Mouse (Mus musculus) forebrain, embryonic 12.5 days (tissue): ENCODE results near the gene Arhgef2. TPM values are rescaled to one million over a fixed set of nuclear protein-coding genes. Genes with fewer than 3 reads are reported as not detected.
"Not testable (repeated sequence)": the region's sequence is repeated elsewhere in the genome, so short reads cannot be mapped to it uniquely, and the experiment has no call there.

Experiments
- ATAC-seq: fragments of 200-750 bp; cut with Nextera tagmentation; 2 replicates; pipeline ENCODE4 v1.8.0; 2017; ENCODE audit warnings: moderate TSS enrichment; ENCODE audit not compliant: low FRiP score
- H3K27ac ChIP-seq: fragments of 300-500 bp; sonication (generic); 2 replicates; pipeline ENCODE4 v1.5.1; 2016; ENCODE audit warnings: mild to moderate bottlenecking
- H3K27me3 ChIP-seq: fragments of 300-500 bp; sonication (generic); 2 replicates; pipeline ENCODE4 v1.6.1; 2016; ENCODE audit warnings: mild to moderate bottlenecking
- H3K36me3 ChIP-seq: fragments of 300-500 bp; sonication (generic); replicated peaks from 2 replicates; pipeline ENCODE4 v1.6.1; 2016; ENCODE audit warnings: mild to moderate bottlenecking
- H3K4me1 ChIP-seq: fragments of 300-500 bp; sonication (generic); 2 replicates; pipeline ENCODE4 v1.6.1; 2016
- H3K4me2 ChIP-seq: fragments of 300-500 bp; sonication (generic); 2 replicates; pipeline ENCODE4 v1.6.1; 2016; ENCODE audit warnings: mild to moderate bottlenecking, moderate library complexity
- H3K4me3 ChIP-seq: fragments of 300-500 bp; sonication (generic); replicated peaks from 2 replicates; pipeline ENCODE4 v1.5.1; 2016; ENCODE audit warnings: mild to moderate bottlenecking
- H3K9ac ChIP-seq: fragments of 300-500 bp; sonication (generic); 2 replicates; pipeline ENCODE4 v1.6.1; 2016; ENCODE audit warnings: mild to moderate bottlenecking
- H3K9me3 ChIP-seq: fragments of 300-500 bp; sonication (generic); 2 replicates; pipeline ENCODE4 v1.6.1; 2016
- WGBS: fragments of 180-500 bp; shearing (Covaris S2); methylation state at CpG from one replicate; pipeline ENCODE4 v1.1.7; 2016; 5-methylcytosine and 5-hydroxymethylcytosine counted together
- polyA plus RNA-seq: library from polyadenylated mRNA; unstranded; fragments of >200 nt; fragmentation: Nextera tagmentation; extraction: Ambion mirVana; gene quantifications from 2 replicates; pipeline ENCODE4 v1.2.1, GENCODE M21; 2016

The Arhgef2 gene
- polyA plus RNA-seq, 1 experiment from 2014 or later = 147 TPM

DNA sequence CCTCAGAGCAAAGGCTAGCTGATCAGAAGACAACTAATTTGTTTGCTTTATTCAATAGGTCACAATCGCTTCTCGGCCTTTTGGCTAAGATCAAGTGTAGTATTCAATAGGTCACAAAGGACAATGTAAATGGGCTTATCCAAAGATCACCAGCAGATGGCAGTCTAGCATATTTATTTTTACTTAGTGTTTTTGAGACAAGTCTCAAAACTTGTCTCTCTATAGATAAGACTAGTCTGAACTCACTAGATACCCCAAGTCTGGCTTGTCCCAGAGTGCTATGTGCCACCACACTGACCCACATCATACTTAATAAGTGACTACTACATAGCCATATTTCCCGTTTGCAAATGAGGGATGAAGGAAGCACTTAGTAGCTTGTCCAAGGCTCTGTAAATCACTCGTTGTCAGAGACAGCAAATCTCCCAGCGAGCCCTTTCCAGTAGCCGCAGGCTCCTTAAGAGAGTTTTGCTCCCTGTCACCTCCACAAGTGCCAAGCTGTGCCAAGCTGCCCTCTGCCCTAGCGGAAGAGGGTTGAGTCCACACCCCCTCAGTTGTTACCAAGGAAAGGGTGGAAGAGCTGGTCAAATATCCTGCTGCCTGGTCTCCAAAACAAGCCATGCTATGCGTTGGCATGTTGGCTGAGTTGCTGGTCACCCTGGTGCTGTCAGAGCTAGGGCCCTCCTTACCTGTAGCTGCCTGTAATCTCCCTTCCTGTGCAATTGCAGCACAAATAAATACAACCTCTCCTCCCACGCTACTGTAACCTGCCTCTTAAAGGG, 13.6 kb upstream of the Arhgef2 start:
- Histone ChIP-seq H3K36me3 (peaks cover 16% of the 10 kb centered on the region), H3K4me2 (no peak overlapping the region), H3K4me1 (peaks cover 5% of the 10 kb centered on the region; the same call in 1 of the 2 replicates), H3K4me3 (no peak overlapping the region), H3K9me3 (no peaks in the 10 kb centered on the region), H3K27ac (no peak overlapping the region), H3K9ac (no peak overlapping the region; the same call in 1 of the 2 replicates), H3K27me3 (no peaks in the 10 kb centered on the region)
- 0 out of 2 replicates have a peak, but pooled peaks have one; percentile 17 for ATAC-seq
- WGBS = 34% methylated on average over 9 of the region's 9 CpGs

DNA sequence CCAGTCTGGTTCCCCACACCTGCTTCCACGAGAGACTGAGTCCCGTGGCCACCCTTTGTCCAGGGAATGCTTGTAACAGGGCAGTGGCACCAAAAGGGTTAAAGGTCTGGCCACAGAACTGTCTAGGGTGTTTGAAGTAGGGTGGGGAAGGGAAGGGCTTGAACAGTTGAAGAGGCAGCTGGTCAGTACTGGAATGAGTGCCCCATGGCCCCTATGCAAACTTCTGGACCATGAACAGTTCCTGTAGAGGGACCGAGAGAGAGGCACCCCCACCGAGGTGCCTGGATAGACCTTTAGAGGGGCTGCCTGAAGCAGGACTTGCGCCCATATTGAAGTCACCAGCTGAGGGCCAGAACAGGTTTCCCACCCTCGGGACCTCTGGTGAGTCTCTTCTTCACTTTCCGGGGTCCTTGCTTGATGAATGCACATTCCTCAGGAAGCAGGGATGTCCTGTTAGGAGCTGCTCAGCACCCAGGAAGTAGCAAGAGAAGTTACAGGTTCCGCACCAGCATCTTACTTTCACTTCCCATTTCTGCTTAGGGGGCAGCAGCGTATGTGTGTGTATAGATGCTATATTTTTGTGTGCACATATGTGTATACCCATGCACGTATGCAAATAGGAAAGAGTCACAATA, 12.7 kb upstream of the Arhgef2 start:
- H3K4me2 ChIP-seq = no peak overlapping the region

DNA sequence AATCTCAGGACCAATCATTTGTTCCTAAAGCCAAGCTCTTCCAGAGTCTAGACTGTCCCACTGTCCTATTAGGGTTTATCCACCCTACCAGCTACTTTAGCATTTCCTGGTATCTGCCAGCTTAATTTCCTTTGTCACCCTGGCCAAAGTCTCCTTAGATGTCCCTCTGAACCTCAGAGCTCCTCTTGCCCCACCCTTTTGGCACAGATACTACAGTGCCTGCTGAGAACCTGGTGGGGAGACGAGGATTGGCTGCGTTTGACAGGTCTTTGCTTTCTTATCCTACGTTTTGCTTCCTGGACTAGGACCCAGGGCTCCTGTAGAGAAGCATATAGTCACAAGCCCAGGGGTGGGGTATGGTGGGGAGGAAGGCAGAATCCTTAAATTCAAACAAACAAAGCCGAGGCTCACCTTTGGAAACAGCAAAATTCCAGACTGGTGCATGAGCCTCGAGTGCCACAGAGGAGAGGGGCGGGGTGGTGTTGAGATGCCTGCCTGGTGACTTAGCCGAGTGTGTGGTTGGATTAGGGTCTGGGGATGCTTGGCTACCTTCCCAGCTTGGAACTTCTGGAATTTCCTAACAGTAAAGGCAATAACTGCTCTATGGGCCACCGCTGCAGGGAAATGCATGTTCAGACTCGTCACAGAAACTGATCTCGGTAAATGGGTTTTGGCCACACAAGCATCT, 11.7 kb upstream of the Arhgef2 start:
- 70% methylated on average over 10 of the region's 10 CpGs for WGBS
- no peak for ATAC-seq
- no peak overlapping the region for H3K27ac ChIP-seq
- H3K9me3 ChIP-seq = no peaks in the 10 kb centered on the region
- peaks cover 5% of the 10 kb centered on the region; the same call in 1 of the 2 replicates for H3K4me1 ChIP-seq
- H3K9ac ChIP-seq = no peak overlapping the region
- H3K27me3 ChIP-seq = no peaks in the 10 kb centered on the region
- H3K36me3 ChIP-seq = no peaks in the 10 kb centered on the region
- no peak overlapping the region for H3K4me2 ChIP-seq
- no peak overlapping the region for H3K4me3 ChIP-seq

More for the DNA sequence above, 12.7 kb upstream of the Arhgef2 start:
- no peak overlapping the region for H3K27ac ChIP-seq
- no peak for ATAC-seq
- no peak overlapping the region for H3K4me3 ChIP-seq
- no peaks in the 10 kb centered on the region for H3K27me3 ChIP-seq
- H3K36me3 ChIP-seq = peaks cover 7% of the 10 kb centered on the region
- H3K9ac ChIP-seq = no peak overlapping the region; the same call in 1 of the 2 replicates
- no peaks in the 10 kb centered on the region for H3K9me3 ChIP-seq
- peaks cover 5% of the 10 kb centered on the region; the same call in 1 of the 2 replicates for H3K4me1 ChIP-seq
- 79% methylated on average over 10 of the region's 10 CpGs for WGBS

DNA sequence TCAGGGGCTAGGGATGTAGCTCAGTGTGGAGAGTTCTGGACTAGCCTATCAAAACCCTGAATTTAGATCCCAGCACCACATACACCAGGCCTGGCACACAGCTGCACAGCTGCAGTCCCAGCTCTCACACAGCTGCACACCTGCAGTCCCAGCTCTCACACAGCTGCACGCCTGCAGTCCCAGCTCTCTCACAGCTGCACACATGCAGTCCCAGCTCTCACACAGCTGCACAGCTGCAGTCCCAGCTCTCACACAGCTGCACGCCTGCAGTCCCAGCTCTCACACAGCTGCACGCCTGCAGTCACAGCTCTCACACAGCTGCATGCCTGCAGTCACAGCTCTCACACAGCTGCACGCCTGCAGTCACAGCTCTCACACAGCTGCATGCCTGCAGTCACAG, 9.2 kb upstream of the Arhgef2 start:
- not testable (repeated sequence) for H3K27me3 ChIP-seq, ATAC-seq, H3K4me1 ChIP-seq, H3K9ac ChIP-seq, H3K27ac ChIP-seq, H3K36me3 ChIP-seq, H3K9me3 ChIP-seq, H3K4me2 ChIP-seq, H3K4me3 ChIP-seq
- 87% methylated on average over 4 of the region's 4 CpGs for WGBS

DNA sequence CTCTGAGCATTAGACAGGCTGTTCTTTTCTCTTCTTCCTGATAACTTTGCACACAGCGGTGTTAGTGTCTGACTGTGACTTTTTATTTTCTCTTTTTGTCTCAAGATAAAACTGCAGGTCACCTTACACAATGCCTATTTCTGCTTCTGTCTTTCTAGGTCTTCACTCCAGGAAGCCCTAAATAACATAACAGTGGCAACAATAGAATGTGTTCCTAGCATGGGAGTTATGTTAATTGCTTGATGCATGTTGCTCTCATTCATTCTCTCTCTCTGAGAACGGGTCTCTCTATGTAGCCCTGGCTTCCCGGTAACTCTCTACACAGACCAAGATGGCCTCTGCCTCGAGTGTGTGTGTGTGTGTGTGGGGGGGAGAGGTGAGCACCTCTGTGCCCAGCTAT, 3.3 kb upstream of the Arhgef2 start:
- ATAC-seq = no peak
- Histone ChIP-seq H3K4me2 (no peak overlapping the region), H3K4me3 (no peak overlapping the region), H3K36me3 (no peaks in the 10 kb centered on the region), H3K4me1 (peaks cover 6% of the 10 kb centered on the region), H3K27me3 (peaks cover 7% of the 10 kb centered on the region), H3K9ac (no peak overlapping the region), H3K27ac (no peak overlapping the region), H3K9me3 (no peaks in the 10 kb centered on the region)
- WGBS = 68% methylated on average over 4 of the region's 4 CpGs

DNA sequence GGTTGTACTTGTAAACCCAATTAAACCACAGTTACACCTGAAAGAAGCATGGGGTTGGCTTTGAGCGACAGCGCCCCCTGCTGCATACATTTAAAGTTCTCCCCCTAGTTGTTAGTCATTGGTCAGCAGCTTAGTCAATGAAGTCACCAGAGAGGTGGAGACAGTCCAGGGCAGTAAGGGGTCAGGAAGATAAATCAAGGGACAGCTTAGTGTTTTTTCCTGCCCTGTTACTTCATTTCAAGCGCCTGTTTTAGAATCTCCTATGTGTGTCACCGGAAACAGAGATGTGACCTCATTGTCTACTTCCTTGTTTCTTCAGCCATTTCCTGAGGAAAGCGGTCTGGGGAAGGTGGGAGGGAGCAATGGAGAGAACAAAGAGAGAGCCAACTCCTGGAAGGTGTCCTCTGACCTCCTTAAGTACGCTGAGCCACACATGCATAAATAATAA, 2.0 kb upstream of the Arhgef2 start:
- WGBS = 32% methylated on average over 6 of the region's 6 CpGs
- H3K9ac ChIP-seq = no peak overlapping the region
- no peak overlapping the region for H3K27ac ChIP-seq
- no peak overlapping the region for H3K4me2 ChIP-seq
- H3K27me3 ChIP-seq = peaks cover 7% of the 10 kb centered on the region
- no peak overlapping the region for H3K4me3 ChIP-seq
- H3K4me1 ChIP-seq = peaks cover 12% of the 10 kb centered on the region
- H3K9me3 ChIP-seq = no peaks in the 10 kb centered on the region
- H3K36me3 ChIP-seq = no peaks in the 10 kb centered on the region
- ATAC-seq = no peak

DNA sequence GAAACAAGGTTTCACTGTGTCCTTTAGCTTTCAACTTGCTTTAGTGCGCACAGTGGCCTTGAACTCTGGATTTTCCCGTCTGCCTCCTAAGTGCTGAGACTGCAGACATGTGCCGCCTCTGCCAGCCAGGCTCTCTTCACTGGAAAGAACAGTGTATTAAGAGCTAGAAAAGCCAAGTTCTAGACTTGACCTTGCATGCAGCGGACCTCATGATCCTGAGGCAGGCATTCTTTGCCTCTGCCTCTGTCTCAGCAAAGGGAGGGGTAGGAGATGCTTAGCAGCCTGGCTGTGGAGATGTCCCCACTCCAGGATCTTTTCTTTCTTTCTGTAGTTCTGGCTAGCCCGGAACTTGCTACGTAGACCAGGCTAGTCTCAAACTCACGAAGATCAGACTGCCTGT, 903 bp upstream of the Arhgef2 start:
- peaks cover 7% of the 10 kb centered on the region for H3K27me3 ChIP-seq
- H3K4me2 ChIP-seq = no peak overlapping the region
- H3K9me3 ChIP-seq = no peaks in the 10 kb centered on the region
- H3K4me3 ChIP-seq = no peak overlapping the region
- 87% methylated on average over 7 of the region's 7 CpGs for WGBS
- no peak for ATAC-seq
- no peak overlapping the region for H3K9ac ChIP-seq
- no peak overlapping the region for H3K27ac ChIP-seq
- peaks cover 12% of the 10 kb centered on the region for H3K4me1 ChIP-seq
- H3K36me3 ChIP-seq = no peaks in the 10 kb centered on the region

DNA sequence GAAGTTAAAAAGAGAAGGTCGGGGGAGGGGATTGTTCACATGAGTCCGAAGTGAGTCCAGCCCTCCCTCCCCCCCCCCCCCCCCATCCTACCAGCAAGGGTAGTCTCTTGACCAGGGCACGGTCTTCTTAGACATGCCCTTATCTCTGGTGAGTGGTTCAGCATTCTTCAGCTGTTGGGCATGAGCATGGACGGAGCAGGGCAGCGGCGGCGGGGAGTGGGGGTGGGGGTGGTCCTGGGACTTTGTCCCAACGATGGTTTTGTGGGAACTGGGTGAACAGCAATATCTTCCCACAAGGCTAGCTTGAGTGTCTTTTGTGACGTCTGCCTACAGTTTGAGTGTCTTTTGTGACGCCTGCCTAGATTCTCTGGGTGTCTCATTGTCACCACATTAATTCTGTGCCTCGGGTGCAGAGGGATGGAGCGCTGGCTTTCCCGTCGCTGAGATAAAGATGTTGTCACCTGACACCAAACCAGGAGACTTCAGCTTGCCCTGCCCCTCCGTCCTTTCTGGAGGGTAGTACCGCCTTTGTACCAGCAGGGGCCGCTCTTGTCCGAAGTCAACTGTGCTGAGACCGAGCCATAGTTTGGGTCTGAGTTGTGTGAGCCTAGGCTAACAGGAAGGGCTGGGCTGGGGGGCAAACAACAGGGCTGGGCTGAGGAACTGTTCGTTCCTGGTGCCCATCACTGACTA, 1.4 kb downstream of the Arhgef2 start:
- Histone ChIP-seq H3K9ac (peak overlapping the region; percentile 48), H3K4me2 (peak overlapping the region; percentile 58), H3K27ac (no peak overlapping the region), H3K9me3 (no peaks in the 10 kb centered on the region), H3K4me1 (peaks cover 12% of the 10 kb centered on the region), H3K36me3 (no peaks in the 10 kb centered on the region), H3K27me3 (peaks cover 7% of the 10 kb centered on the region), H3K4me3 (peak overlapping the region; percentile 29)
- WGBS = 0% methylated on average over 20 of the region's 20 CpGs
- ATAC-seq = peak; percentile 91

DNA sequence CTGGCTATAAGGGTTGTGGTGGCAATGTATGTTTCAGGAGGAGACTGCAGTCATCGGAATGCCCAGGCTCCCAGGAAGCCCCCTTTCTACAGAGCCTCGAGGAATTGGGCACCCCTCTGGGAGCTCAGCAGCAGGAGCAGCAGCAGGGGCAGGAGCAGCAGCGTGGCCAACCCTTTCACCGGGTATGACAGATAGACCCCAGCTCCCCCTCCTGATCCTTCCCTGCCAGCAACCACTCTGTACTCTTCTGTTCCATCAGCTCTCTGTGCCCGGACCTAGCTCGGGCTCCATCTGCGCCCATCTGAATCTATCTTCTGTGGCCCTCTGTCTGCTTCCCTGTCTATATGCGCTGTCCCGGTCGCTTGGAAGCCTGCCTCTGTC, 2.0 kb downstream of the Arhgef2 start:
- peak; percentile 25; the same call in 1 of the 2 replicates for ATAC-seq
- Histone ChIP-seq H3K4me3 (peak overlapping the region; percentile 29; the same call in 1 of the 2 replicates), H3K9ac (peak overlapping the region; percentile 40; the same call in 1 of the 2 replicates)

DNA sequence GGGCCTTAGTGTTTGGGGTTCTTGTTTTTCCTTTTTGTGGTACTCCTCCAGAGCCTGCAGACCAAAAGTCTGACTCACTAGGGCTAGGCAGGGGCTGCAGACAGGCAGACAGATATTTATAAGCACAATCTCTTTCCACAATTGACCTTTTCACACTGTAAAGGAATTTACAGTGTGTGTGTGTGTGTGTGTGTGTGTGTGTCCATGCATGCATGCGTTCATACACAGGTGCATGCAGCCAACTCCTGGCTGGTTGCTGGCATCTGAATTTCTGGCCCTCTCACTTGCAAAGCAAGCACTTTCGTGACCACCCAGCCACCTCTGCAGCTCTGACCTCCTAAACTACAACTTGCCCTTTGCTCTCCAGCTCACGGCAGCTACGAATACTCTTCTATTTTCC, 3.3 kb downstream of the Arhgef2 start:
- Histone ChIP-seq H3K4me1 (peaks cover 12% of the 10 kb centered on the region), H3K36me3 (no peaks in the 10 kb centered on the region), H3K4me2 (no peak overlapping the region), H3K4me3 (no peak overlapping the region), H3K27ac (no peak overlapping the region), H3K9ac (no peak overlapping the region), H3K27me3 (peaks cover 7% of the 10 kb centered on the region), H3K9me3 (no peaks in the 10 kb centered on the region)
- ATAC-seq = no peak
- 76% methylated on average over 4 of the region's 4 CpGs for WGBS

More for the DNA sequence above, 2.0 kb downstream of the Arhgef2 start:
- Histone ChIP-seq H3K36me3 (no peaks in the 10 kb centered on the region), H3K27me3 (peaks cover 7% of the 10 kb centered on the region), H3K4me1 (peaks cover 12% of the 10 kb centered on the region), H3K27ac (no peak overlapping the region), H3K4me2 (peak overlapping the region; percentile 58), H3K9me3 (no peaks in the 10 kb centered on the region)
- 18% methylated on average over 10 of the region's 10 CpGs for WGBS

DNA sequence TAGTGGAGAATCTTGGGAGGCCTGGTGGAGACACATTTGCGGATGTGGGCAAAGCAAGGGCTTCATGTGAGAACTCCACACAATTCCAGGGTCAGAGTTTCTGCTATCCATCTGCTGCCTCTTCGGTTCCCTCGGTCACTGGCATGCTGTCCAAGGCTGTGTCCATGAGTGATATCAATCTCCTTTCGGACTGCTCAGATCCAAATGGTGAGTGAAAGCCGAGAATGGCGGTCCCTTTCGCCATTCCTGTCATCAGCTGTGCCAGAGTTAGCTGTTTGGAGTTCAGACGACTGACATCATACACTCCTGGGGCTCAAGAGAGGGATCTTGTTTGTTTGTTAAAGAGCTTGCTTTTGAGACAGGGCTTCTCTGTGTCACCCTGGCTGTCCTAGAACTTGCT, 8.7 kb downstream of the Arhgef2 start:
- peaks cover 11% of the 10 kb centered on the region; the same call in 1 of the 2 replicates for H3K4me1 ChIP-seq
- H3K27ac ChIP-seq = no peak overlapping the region
- H3K27me3 ChIP-seq = no peaks in the 10 kb centered on the region
- no peak overlapping the region for H3K9ac ChIP-seq
- no peaks in the 10 kb centered on the region for H3K36me3 ChIP-seq
- no peak overlapping the region for H3K4me2 ChIP-seq
- no peak overlapping the region for H3K4me3 ChIP-seq
- no peaks in the 10 kb centered on the region for H3K9me3 ChIP-seq
- no peak for ATAC-seq
- WGBS = 81% methylated on average over 8 of the region's 8 CpGs

DNA sequence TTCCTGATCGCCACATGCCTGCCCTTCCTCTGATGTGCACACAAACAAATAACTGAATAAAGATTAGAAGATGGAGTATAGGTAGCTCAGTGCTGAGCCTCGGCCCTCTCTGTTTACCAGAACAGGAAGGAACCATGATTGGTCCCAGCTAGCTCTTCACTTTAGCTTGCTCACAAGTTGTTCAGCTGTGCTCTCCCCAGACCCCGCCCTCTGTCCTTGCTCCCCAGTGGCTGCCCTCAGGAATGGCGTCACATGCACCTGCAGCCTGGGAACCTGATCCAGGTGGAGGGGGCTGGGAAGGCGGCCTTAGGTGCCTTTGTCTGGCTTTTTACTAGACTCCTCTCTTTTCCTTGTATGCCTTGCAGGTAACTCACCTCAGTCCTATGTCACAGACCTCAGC, 9.4 kb downstream of the Arhgef2 start:
- no peaks in the 10 kb centered on the region for H3K9me3 ChIP-seq
- no peaks in the 10 kb centered on the region for H3K36me3 ChIP-seq
- 78% methylated on average over 5 of the region's 5 CpGs for WGBS
- no peaks in the 10 kb centered on the region for H3K27me3 ChIP-seq
- no peak overlapping the region for H3K27ac ChIP-seq
- peaks cover 12% of the 10 kb centered on the region for H3K4me1 ChIP-seq
- H3K4me2 ChIP-seq = no peak overlapping the region
- no peak for ATAC-seq
- H3K4me3 ChIP-seq = no peak overlapping the region
- no peak overlapping the region for H3K9ac ChIP-seq
